Mouse (Mus musculus) kidney, embryonic 14.5 days (tissue): ENCODE data around the gene Ide. TPM values are rescaled to one million over a fixed set of nuclear protein-coding genes. Genes with fewer than 3 reads are reported as not detected.

ENCODE experiments used
- ATAC-seq: fragments of 200-750 bp; cut with Nextera tagmentation; 2 replicates; pipeline ENCODE4 v1.8.0; 2017; ENCODE audit warnings: moderate number of reproducible peaks, mild to moderate bottlenecking, moderate TSS enrichment, moderate library complexity; ENCODE audit not compliant: low FRiP score, low TSS enrichment
- H3K27ac ChIP-seq: fragments of 300-500 bp; sonication (generic); 2 replicates; pipeline ENCODE4 v1.5.1; 2014; ENCODE audit warnings: low read depth, mild to moderate bottlenecking, low read length, moderate library complexity, mixed read lengths
- H3K27me3 ChIP-seq: fragments of 300-500 bp; sonication (generic); 2 replicates; pipeline ENCODE4 v1.6.1; 2014; ENCODE audit warnings: mild to moderate bottlenecking, low read length; ENCODE audit not compliant: control insufficient read depth, insufficient read depth
- H3K36me3 ChIP-seq: fragments of 300-500 bp; sonication (generic); 2 replicates; pipeline ENCODE4 v1.6.1; 2014; ENCODE audit warnings: low read length, mixed read lengths; ENCODE audit not compliant: control insufficient read depth, insufficient read depth
- H3K4me1 ChIP-seq: fragments of 300-500 bp; sonication (generic); 2 replicates; pipeline ENCODE4 v1.6.1; 2014; ENCODE audit warnings: low read length, mixed read lengths; ENCODE audit not compliant: control insufficient read depth, insufficient read depth
- H3K4me2 ChIP-seq: fragments of 300-500 bp; sonication (generic); replicated peaks from 2 replicates; pipeline ENCODE4 v1.6.1; 2014; ENCODE audit warnings: low read depth, mild to moderate bottlenecking, low read length
- H3K4me3 ChIP-seq: fragments of 300-500 bp; sonication (generic); 2 replicates; pipeline ENCODE4 v1.5.1; 2014; ENCODE audit warnings: mild to moderate bottlenecking, low read length
- H3K9ac ChIP-seq: fragments of 300-500 bp; sonication (generic); 2 replicates; pipeline ENCODE4 v1.6.1; 2014; ENCODE audit warnings: low read depth, mild to moderate bottlenecking, low read length, moderate library complexity
- H3K9me3 ChIP-seq: fragments of 300-500 bp; sonication (generic); 2 replicates; pipeline ENCODE4 v1.6.1; 2016; ENCODE audit warnings: low read length; ENCODE audit not compliant: control insufficient read depth
- WGBS: fragments of 180-500 bp; shearing (Covaris S2); extraction: QIAGEN DNeasy Blood & Tissue Kit; methylation state at CpG from one replicate; pipeline ENCODE4 v1.1.7; 2014; 5-methylcytosine and 5-hydroxymethylcytosine counted together
- polyA plus RNA-seq: library from polyadenylated mRNA; unstranded; fragments of >200 nt; fragmentation: Nextera tagmentation; extraction: Ambion mirVana; gene quantifications from 2 replicates; pipeline ENCODE4 v1.2.1, GENCODE M21; 2014

Ide gene
- polyA plus RNA-seq, 1 experiment from 2014 or later, result 74.9 TPM

- H3K4me2 ChIP-seq, result no peak overlapping the region
- 79% methylated on average over 4 of the region's 4 CpGs for WGBS
- ATAC-seq, result no peak
- no peak overlapping the region for H3K9ac ChIP-seq
- H3K4me3 ChIP-seq, result no peak overlapping the region
- no peaks in the 10 kb centered on the region for H3K9me3 ChIP-seq
- peaks cover 5% of the 10 kb centered on the region; the same call in 1 of the 2 replicates for H3K36me3 ChIP-seq
- 0 out of 2 replicates have a peak, but pooled peaks cover under 1% of the 10 kb centered on the region for H3K4me1 ChIP-seq
- H3K27ac ChIP-seq, result no peak overlapping the region
- no peaks in the 10 kb centered on the region for H3K27me3 ChIP-seq
These were observed 33.6 kb downstream of the Ide start for GRCm38 (mm10) chr19:37304006-37304405.

GRCm38 (mm10) chr19:37301733-37302132 is 35.9 kb downstream of the Ide start:
- H3K27me3 ChIP-seq, result no peaks in the 10 kb centered on the region
- ATAC-seq, result no peak
- no peak overlapping the region for H3K27ac ChIP-seq
- H3K9me3 ChIP-seq, result no peaks in the 10 kb centered on the region
- H3K4me2 ChIP-seq, result no peak overlapping the region
- H3K4me1 ChIP-seq, result no peaks in the 10 kb centered on the region
- 89% methylated on average over 3 of the region's 3 CpGs for WGBS
- H3K9ac ChIP-seq, result no peak overlapping the region
- no peak overlapping the region for H3K4me3 ChIP-seq
- peaks cover 5% of the 10 kb centered on the region; the same call in 1 of the 2 replicates for H3K36me3 ChIP-seq

- Histone ChIP-seq H3K27ac (no peak overlapping the region), H3K27me3 (no peaks in the 10 kb centered on the region), H3K4me3 (no peak overlapping the region), H3K9me3 (no peaks in the 10 kb centered on the region), H3K36me3 (no peaks in the 10 kb centered on the region), H3K4me2 (no peak overlapping the region), H3K9ac (no peak overlapping the region), H3K4me1 (no peaks in the 10 kb centered on the region)
- WGBS, result 74% methylated on average over 4 of the region's 4 CpGs
- ATAC-seq, result no peak
These were observed 46.0 kb downstream of the Ide start for GRCm38 (mm10) chr19:37291676-37292075.

GRCm38 (mm10) chr19:37290906-37291305 is 46.7 kb downstream of the Ide start:
- no peak overlapping the region for H3K27ac ChIP-seq
- H3K4me1 ChIP-seq, result no peaks in the 10 kb centered on the region
- no peak overlapping the region for H3K4me3 ChIP-seq
- no peak overlapping the region for H3K9ac ChIP-seq
- ATAC-seq, result no peak
- no peaks in the 10 kb centered on the region for H3K36me3 ChIP-seq
- H3K4me2 ChIP-seq, result no peak overlapping the region
- no peaks in the 10 kb centered on the region for H3K27me3 ChIP-seq
- H3K9me3 ChIP-seq, result no peaks in the 10 kb centered on the region
- WGBS, result 55% methylated on average over 8 of the region's 8 CpGs

GRCm38 (mm10) chr19:37284775-37285174 is 52.9 kb downstream of the Ide start:
- Histone ChIP-seq H3K36me3 (peaks cover 13% of the 10 kb centered on the region), H3K9me3 (no peaks in the 10 kb centered on the region), H3K9ac (no peak overlapping the region), H3K4me3 (no peak overlapping the region), H3K4me1 (no peaks in the 10 kb centered on the region), H3K27me3 (no peaks in the 10 kb centered on the region), H3K4me2 (no peak overlapping the region), H3K27ac (no peak overlapping the region)
- ATAC-seq, result no peak
- 94% methylated on average over 9 of the region's 9 CpGs for WGBS

GRCm38 (mm10) chr19:37283166-37283565 is 54.5 kb downstream of the Ide start:
- 84% methylated on average over 6 of the region's 6 CpGs for WGBS
- no peak for ATAC-seq
- Histone ChIP-seq H3K27me3 (no peaks in the 10 kb centered on the region), H3K36me3 (peaks cover 23% of the 10 kb centered on the region), H3K9me3 (no peaks in the 10 kb centered on the region), H3K4me2 (no peak overlapping the region), H3K9ac (no peak overlapping the region), H3K4me1 (no peaks in the 10 kb centered on the region), H3K4me3 (no peak overlapping the region), H3K27ac (no peak overlapping the region)

- H3K36me3 ChIP-seq, result peaks cover 30% of the 10 kb centered on the region
- no peak overlapping the region for H3K27ac ChIP-seq
- no peaks in the 10 kb centered on the region for H3K27me3 ChIP-seq
- no peak overlapping the region for H3K9ac ChIP-seq
- 90% methylated on average over 1 of the region's 1 CpGs for WGBS
- H3K4me3 ChIP-seq, result no peak overlapping the region
- ATAC-seq, result no peak
- H3K9me3 ChIP-seq, result no peaks in the 10 kb centered on the region
- H3K4me1 ChIP-seq, result no peaks in the 10 kb centered on the region
- no peak overlapping the region for H3K4me2 ChIP-seq
These were observed 55.9 kb downstream of the Ide start for GRCm38 (mm10) chr19:37281710-37282109.

GRCm38 (mm10) chr19:37279194-37279593 is 58.5 kb downstream of the Ide start:
- Histone ChIP-seq H3K36me3 (peaks cover 27% of the 10 kb centered on the region; the same call in 1 of the 2 replicates), H3K4me1 (no peaks in the 10 kb centered on the region)
- ATAC-seq, result no peak

GRCm38 (mm10) chr19:37275555-37275954 is 62.1 kb downstream of the Ide start:
- no peak overlapping the region for H3K9ac ChIP-seq
- WGBS, result 91% methylated on average over 9 of the region's 9 CpGs
- no peaks in the 10 kb centered on the region for H3K4me1 ChIP-seq
- H3K36me3 ChIP-seq, result peaks cover 36% of the 10 kb centered on the region
- no peaks in the 10 kb centered on the region for H3K27me3 ChIP-seq
- no peak overlapping the region for H3K4me2 ChIP-seq
- no peak for ATAC-seq
- H3K9me3 ChIP-seq, result no peaks in the 10 kb centered on the region
- no peak overlapping the region for H3K4me3 ChIP-seq
- H3K27ac ChIP-seq, result no peak overlapping the region

More at GRCm38 (mm10) chr19:37279194-37279593, 58.5 kb downstream of the Ide start:
- Histone ChIP-seq H3K4me2 (no peak overlapping the region), H3K4me3 (no peak overlapping the region), H3K9ac (no peak overlapping the region), H3K27ac (no peak overlapping the region), H3K27me3 (no peaks in the 10 kb centered on the region), H3K9me3 (no peaks in the 10 kb centered on the region)
- WGBS, result 75% methylated on average over 1 of the region's 1 CpGs
